Mouse (Mus musculus) C2C12 (cell line): Measurements from ENCODE around the gene Oas1c.

Source experiments
- CEBPB ChIP-seq: IDR thresholded peaks from one replicate; pipeline ENCODE4 v1.6.1; 2011; ENCODE audit warnings: low read depth, mild to moderate bottlenecking, control low read depth, moderate library complexity
- CTCF ChIP-seq: IDR thresholded peaks from one replicate; pipeline ENCODE4 v1.5.1; 2011; ENCODE audit not compliant: control insufficient read depth, insufficient read depth, insufficient read length
- FOSL1 ChIP-seq: IDR thresholded peaks from one replicate; pipeline ENCODE4 v1.8.0; 2011; ENCODE audit warnings: mild to moderate bottlenecking, low read length; ENCODE audit not compliant: poor library complexity, insufficient read depth, severe bottlenecking
- MAX ChIP-seq: IDR thresholded peaks from one replicate; pipeline ENCODE4 v1.6.1; 2011; ENCODE audit warnings: mild to moderate bottlenecking, control low read depth
- MYOD1 ChIP-seq: IDR thresholded peaks from one replicate; pipeline ENCODE4 v1.6.1; 2011; ENCODE audit warnings: low read depth; ENCODE audit not compliant: control insufficient read depth, insufficient read length
- MYOG ChIP-seq: IDR thresholded peaks from one replicate; pipeline ENCODE4 v1.6.1; 2011; ENCODE audit not compliant: control insufficient read depth, insufficient read length; ENCODE audit errors: extremely low read depth
- USF1 ChIP-seq: IDR thresholded peaks from one replicate; pipeline ENCODE4 v1.6.1; 2011; ENCODE audit warnings: low read depth, mild to moderate bottlenecking, control low read depth, moderate library complexity

DNA sequence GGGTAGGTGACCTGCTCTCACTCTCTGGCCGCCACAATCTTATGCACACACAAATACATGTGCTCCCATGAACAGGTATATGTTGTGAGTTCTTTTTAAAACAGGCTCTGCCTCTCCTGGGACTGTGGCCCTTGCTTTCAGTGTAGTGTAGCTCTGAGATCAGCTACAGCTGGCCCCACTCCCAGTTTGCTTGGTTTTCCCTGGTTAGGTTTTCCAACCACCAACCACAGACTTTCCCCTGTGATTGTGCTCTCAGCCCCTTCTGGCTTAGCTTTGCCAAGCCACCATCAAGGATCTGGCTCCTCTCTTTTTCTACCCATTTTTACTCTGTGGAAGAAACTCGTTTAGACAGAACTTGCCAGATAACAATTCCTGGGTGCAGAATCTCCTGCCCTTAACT, 8.7 kb downstream of the Oas1c start:
- TF ChIP-seq CTCF = no peak
- no peak for TF ChIP-seq USF1
- TF ChIP-seq MAX = no peak
- no peak for TF ChIP-seq MYOD1
- TF ChIP-seq CEBPB = no peak
- no peak for TF ChIP-seq MYOG
- no peak for TF ChIP-seq FOSL1
